Mouse (Mus musculus) gonadal fat pad, adult 2 months (tissue): ENCODE results near the gene Sh3gl2. TPM values are rescaled to one million over a fixed set of nuclear protein-coding genes. Genes with fewer than 3 reads are reported as not detected.

Experiments
- DNase-seq: peaks from one replicate; pipeline ENCODE4 v3.0.0-alpha.2; 2012; ENCODE audit warnings: low read depth
- polyA plus RNA-seq: library from polyadenylated mRNA; depleted of rRNA; stranded (reverse); fragments of >200 nt; gene quantifications from 2 replicates; pipeline ENCODE4 v1.2.3, GENCODE M21; 2012

Sh3gl2 gene
- polyA plus RNA-seq, 1 experiment, result 18.4 TPM

DNA sequence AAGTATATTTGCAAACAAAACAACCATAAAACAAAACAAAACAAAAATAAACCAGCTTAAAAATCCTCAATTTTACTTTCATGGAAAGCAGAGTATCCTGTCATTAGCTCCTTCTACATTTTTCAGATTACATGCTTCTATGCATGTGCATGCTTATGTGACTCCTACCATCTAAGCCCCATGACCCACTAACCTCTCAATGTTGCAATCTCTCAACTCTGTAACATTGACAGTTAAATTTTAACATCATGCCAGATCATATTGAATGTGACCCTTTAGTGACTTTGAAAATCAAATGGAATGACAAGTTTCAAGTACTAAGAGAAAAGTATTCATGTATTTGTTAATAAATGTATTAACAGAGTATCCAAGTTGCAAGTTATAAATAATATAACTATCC is 389.2 kb downstream of the Sh3gl2 start:
- DNase-seq, result no peak

DNA sequence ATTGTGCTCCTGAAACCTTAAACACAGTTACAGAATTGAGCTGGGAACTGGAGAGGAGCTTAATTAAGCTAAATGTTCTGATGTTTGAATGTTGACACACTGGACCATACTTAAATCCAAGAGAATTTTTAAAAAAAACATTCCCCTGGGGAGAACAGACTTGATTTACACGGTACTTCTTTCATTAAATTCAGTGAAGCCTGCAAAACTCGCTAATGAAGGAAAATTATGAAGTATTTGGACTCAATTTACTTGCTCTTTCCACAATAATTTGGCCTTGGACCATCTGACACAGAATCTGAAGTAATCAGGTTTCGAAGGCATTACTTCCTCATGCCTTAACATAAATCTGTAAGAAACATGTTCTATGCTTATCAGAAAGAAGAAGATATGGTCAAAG is 408.4 kb downstream of the Sh3gl2 start:
- no peak for DNase-seq

DNA sequence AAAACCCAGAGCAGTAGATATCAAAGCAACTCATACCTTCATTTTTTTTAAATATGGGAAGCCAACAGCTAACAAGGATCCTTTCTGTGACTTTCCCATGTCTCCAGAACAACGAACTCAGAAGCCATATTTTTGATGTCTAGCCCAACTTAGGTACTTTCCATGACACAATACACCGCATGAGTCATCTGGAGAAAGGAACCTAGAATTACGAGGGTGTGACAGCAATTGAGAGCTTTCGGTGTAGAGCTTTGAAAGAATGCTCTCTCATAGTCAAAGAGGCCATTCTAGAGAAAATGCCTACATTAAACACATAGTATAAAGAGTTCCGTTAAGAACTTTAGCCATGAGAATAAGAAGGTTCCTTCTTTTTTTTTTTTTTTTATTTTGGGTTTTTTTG is 413.8 kb downstream of the Sh3gl2 start:
- no peak for DNase-seq

DNA sequence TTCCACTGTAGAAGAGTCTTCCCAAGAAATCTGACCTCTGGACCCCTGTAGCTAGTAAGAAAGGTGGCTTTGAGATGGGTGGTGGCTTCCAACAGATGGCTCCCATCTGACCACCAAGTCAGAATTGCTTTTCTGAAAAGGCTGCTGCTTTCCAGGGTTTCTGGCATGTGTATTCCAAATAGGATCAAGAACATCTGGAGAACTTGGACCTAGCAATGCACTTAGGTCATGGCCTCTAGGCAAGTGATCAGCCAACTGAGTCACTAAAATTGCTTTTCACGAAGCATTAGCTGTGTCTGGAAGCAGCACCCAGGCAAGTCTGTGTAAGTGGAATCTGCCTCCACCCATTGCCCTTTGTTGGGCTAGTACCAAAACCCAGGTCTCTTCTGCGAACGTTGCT is 414.3 kb downstream of the Sh3gl2 start:
- DNase-seq, result no peak

DNA sequence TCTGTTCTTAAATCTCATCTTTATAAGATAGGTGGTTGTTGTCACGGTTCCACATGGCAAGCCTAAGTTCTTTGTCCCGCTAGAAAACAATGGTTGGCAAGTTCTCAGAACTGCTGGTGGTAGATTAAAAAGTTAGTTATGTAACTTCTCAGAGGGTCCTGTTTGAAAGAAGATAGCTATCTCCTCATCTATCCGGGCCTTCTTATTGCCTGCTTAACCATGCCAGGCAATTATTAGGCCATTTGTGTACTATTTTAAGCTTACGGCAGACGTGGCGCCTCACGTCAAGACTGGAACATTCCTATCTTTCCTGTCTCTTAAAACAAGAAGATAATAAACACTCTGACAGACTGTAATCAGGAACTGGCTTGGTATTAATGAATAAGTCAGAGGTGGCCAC is 424.5 kb downstream of the Sh3gl2 start:
- DNase-seq, result no peak

DNA sequence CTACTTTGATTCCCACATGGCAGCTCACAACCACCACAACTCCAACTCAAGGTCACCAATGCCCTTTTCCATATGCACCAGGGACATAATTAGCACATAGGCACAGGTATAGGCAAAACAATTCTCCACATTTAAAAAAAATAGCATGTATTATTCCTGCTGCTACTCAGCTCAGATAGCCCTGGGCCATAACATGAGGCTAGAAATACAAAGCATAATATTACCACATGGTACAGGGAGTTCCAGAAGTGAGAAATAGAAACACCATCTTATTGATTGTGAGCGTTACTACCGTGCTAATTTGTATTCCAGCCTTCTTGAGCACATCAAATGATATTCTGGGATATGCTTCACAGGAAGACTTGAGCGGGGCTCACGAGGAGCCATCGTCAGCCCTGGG is 464.3 kb downstream of the Sh3gl2 start:
- no peak for DNase-seq

DNA sequence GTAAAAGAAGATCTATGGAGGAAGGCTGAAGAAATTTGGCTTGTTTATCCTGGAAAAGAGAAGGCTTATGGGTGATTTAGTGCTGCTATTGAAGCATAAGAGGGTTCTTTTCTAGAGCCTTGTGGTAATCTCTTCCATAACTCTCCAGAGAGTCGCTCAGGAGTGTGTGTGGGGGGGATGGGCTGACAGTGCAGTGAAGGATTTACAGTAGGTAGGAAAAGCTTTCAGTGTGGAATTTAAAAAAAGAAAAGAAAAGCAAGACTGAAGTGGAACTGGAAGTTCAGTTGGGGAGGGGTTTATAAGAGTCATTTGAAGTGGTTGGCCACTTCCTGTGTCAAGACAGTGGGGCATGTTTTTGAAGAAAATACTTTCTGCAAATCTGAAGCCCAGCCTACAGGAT is 464.8 kb downstream of the Sh3gl2 start:
- DNase-seq, result no peak

DNA sequence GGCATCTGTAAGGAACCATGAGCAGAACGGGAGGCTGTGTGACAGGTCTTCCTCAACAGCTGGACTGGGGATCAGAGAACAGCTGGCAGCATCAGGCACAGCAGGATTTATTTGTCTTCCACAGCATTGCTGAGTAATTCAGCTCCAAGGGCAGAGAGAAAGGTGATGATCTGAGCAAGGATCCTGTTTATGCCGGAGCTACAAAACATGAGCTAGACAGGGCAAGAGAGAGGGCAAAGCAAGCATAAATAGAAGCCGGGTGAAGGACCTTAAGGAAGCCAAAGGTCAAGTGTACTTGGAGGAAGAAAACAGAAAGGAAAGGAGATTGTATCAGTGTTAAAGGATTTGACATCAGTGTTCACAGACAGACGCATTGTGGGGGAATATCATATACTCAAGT is 467.4 kb downstream of the Sh3gl2 start:
- DNase-seq, result no peak

DNA sequence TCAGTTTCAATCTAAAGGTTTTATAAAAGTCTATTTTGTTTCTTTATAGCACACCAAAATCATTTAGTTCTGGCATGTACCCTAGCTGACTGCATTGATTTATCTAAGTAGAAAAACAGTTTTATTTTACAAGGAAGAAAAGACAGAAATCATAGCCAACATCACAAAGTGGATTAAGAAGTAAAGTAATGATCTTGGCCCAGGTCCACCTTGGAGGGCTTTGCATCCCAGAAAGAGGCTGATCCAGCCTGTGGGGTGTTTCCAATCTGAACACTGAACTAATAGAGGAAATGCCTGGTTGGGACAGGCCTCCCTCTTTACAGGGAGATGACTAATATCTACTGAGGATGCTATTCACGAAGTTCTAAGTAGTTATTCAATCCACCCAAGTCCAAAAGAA is 472.7 kb downstream of the Sh3gl2 start:
- no peak for DNase-seq

DNA sequence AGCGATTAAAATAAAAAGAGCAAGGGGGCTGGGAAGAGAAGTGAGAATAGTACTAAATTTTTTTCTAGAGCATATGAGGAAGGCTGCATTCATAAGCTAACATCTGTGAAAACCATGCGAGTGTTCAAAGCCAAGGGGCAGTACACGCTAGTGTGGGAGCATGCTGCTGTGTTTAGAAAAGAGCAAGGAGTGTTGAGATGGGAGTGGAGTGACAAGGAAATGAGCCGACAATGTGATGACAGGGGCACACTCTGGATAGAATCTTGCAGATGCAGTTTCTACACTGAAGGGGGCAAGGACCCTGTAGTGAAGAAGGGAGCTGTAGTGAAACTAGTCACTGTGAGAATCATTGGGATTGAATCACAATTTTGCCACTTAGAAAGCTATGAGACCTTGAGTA is 481.2 kb downstream of the Sh3gl2 start:
- DNase-seq, result no peak
